Mouse (Mus musculus) kidney, postnatal 25 days (tissue): Measurements from ENCODE around the gene Htr1d.

Experiments
- DNase-seq, 2 experiments: peaks; one replicate each; pipeline ENCODE4 v3.0.0; 2021; ENCODE audit warnings: mixed read lengths in 2 of 2

Gene Htr1d

GRCm38 (mm10) chr4:136423224-136423623 is at the start of gene Htr1d:
Gene Htr1d, plus strand, starts transcription at chr4:136423524.
- no peak for DNase-seq

GRCm38 (mm10) chr4:136377001-136377400 is 46.3 kb upstream of the Htr1d start:
- no peak for DNase-seq

- no peak for DNase-seq
These were observed 40.3 kb upstream of the Htr1d start for GRCm38 (mm10) chr4:136383052-136383451.

- DNase-seq: no peak
These were observed 39.5 kb upstream of the Htr1d start for GRCm38 (mm10) chr4:136383839-136384238.

GRCm38 (mm10) chr4:136387261-136387660 is 36.1 kb upstream of the Htr1d start:
- no peak for DNase-seq

GRCm38 (mm10) chr4:136401806-136402205 is 21.5 kb upstream of the Htr1d start:
- no peak for DNase-seq

GRCm38 (mm10) chr4:136407831-136408230 is 15.5 kb upstream of the Htr1d start:
- DNase-seq: no peak

GRCm38 (mm10) chr4:136411995-136412765 is 11.1 kb upstream of the Htr1d start:
- DNase-seq: no peak

GRCm38 (mm10) chr4:136415477-136415876 is 7.8 kb upstream of the Htr1d start:
- no peak for DNase-seq

- no peak for DNase-seq
These were observed 4.4 kb upstream of the Htr1d start for GRCm38 (mm10) chr4:136418962-136419361.

- no peak for DNase-seq
These were observed 3.9 kb upstream of the Htr1d start for GRCm38 (mm10) chr4:136419386-136419785.

- no peak for DNase-seq
These were observed 1.0 kb downstream of the Htr1d start for GRCm38 (mm10) chr4:136424120-136424999.

GRCm38 (mm10) chr4:136425000-136425288 is 1.6 kb downstream of the Htr1d start:
- peak; percentile 40 to 51 for DNase-seq

- no peak for DNase-seq
These were observed 7.5 kb downstream of the Htr1d start for GRCm38 (mm10) chr4:136430609-136431375.

- DNase-seq: peak; percentile 56 to 80
These were observed 8.0 kb downstream of the Htr1d start for GRCm38 (mm10) chr4:136431376-136431693.

- DNase-seq: no peak
These were observed 10.7 kb downstream of the Htr1d start for GRCm38 (mm10) chr4:136434029-136434428.

GRCm38 (mm10) chr4:136439106-136439505 is 15.8 kb downstream of the Htr1d start:
- DNase-seq: no peak

- no peak for DNase-seq
These were observed 18.2 kb downstream of the Htr1d start for GRCm38 (mm10) chr4:136441354-136442043.

- DNase-seq: no peak
These were observed 21.2 kb downstream of the Htr1d start for GRCm38 (mm10) chr4:136444561-136444960.

GRCm38 (mm10) chr4:136449795-136450194 is 26.5 kb downstream of the Htr1d start:
- DNase-seq: no peak

- no peak for DNase-seq
These were observed 26.9 kb downstream of the Htr1d start for GRCm38 (mm10) chr4:136450271-136450670.

GRCm38 (mm10) chr4:136451564-136451963 is 28.2 kb downstream of the Htr1d start:
- DNase-seq: peak; percentile 66 to 72

GRCm38 (mm10) chr4:136452286-136452685 is 29.0 kb downstream of the Htr1d start:
- DNase-seq: peak in 1 of 2 experiments; percentile 36
